Mouse (Mus musculus) hindbrain, embryonic 11.5 days (tissue): ENCODE measurements around the gene Ppt1. TPM values are rescaled to one million over a fixed set of nuclear protein-coding genes. Genes with fewer than 3 reads are reported as not detected.

Experiments
- ATAC-seq: fragments of 200-750 bp; cut with Nextera tagmentation; 2 replicates; pipeline ENCODE4 v1.8.0; 2017; ENCODE audit warnings: mild to moderate bottlenecking, moderate TSS enrichment, moderate library complexity; ENCODE audit not compliant: low FRiP score
- DNase-seq: peaks from one replicate; pipeline ENCODE4 v3.0.0-alpha.2; 2015; ENCODE audit warnings: low spot score
- H3K27ac ChIP-seq: fragments of 300-500 bp; sonication (generic); 2 replicates; pipeline ENCODE4 v1.5.1; 2014; ENCODE audit warnings: mild to moderate bottlenecking, low read depth, low read length
- H3K27me3 ChIP-seq: fragments of 300-500 bp; sonication (generic); 2 replicates; pipeline ENCODE4 v1.6.1; 2014; ENCODE audit warnings: mild to moderate bottlenecking, low read length, moderate library complexity, mixed read lengths; ENCODE audit not compliant: control insufficient read depth, insufficient read depth
- H3K36me3 ChIP-seq: fragments of 300-500 bp; sonication (generic); 2 replicates; pipeline ENCODE4 v1.6.1; 2014; ENCODE audit warnings: mild to moderate bottlenecking, low read length, moderate library complexity, mixed read lengths; ENCODE audit not compliant: control insufficient read depth, insufficient read depth
- H3K4me1 ChIP-seq: fragments of 300-500 bp; sonication (generic); replicated peaks from 2 replicates; pipeline ENCODE4 v1.6.1; 2014; ENCODE audit warnings: low read length, mixed read lengths; ENCODE audit not compliant: control insufficient read depth, insufficient read depth
- H3K4me2 ChIP-seq: fragments of 300-500 bp; sonication (generic); replicated peaks from 2 replicates; pipeline ENCODE4 v1.6.1; 2014; ENCODE audit warnings: mild to moderate bottlenecking, low read depth, low read length
- H3K4me3 ChIP-seq: fragments of 300-500 bp; sonication (generic); 2 replicates; pipeline ENCODE4 v1.5.1; 2014; ENCODE audit warnings: low read depth, low read length
- H3K9ac ChIP-seq: fragments of 300-500 bp; sonication (generic); 2 replicates; pipeline ENCODE4 v1.6.1; 2014; ENCODE audit warnings: low read depth, low read length
- H3K9me3 ChIP-seq: fragments of 300-500 bp; sonication (generic); 2 replicates; pipeline ENCODE4 v1.6.1; 2016; ENCODE audit warnings: low read length; ENCODE audit not compliant: control insufficient read depth
- WGBS: fragments of 180-500 bp; shearing (Covaris S2); extraction: QIAGEN DNeasy Blood & Tissue Kit; methylation state at CpG from one replicate; pipeline ENCODE4 v1.1.7; 2014; 5-methylcytosine and 5-hydroxymethylcytosine counted together
- polyA plus RNA-seq: library from polyadenylated mRNA; unstranded; fragments of >200 nt; fragmentation: Nextera tagmentation; extraction: Ambion mirVana; gene quantifications from 2 replicates; pipeline ENCODE4 v1.2.1, GENCODE M21; 2014

The Ppt1 gene
- polyA plus RNA-seq, 1 experiment from 2014 or later, result 73.1 TPM

- Histone ChIP-seq H3K4me1 (no peaks in the 10 kb centered on the region), H3K9ac (no peak overlapping the region), H3K4me2 (no peak overlapping the region), H3K27me3 (no peaks in the 10 kb centered on the region), H3K4me3 (no peak overlapping the region), H3K36me3 (no peaks in the 10 kb centered on the region), H3K9me3 (no peaks in the 10 kb centered on the region), H3K27ac (no peak overlapping the region)
- WGBS, result 92% methylated on average over 10 of the region's 10 CpGs
- ATAC-seq (no peak), DNase-seq (no peak)
These were observed 69.3 kb downstream of the Ppt1 start for GRCm38 (mm10) chr4:122905359-122905758.

Other genes starting within 250 kb of the Ppt1 start
- gene 9530002B09Rik, start 147.0 kb upstream of the Ppt1 start, polyA plus RNA-seq, result not detected in 2 replicates
- gene Cap1, start 49.8 kb downstream of the Ppt1 start, polyA plus RNA-seq, result 71.5 and 73.4 TPM in 2 replicates
- 25.2 and 27.0 TPM in 2 replicates for gene Mfsd2a, start 124.9 kb downstream of the Ppt1 start, polyA plus RNA-seq
- 76.1 and 92.7 TPM in 2 replicates for gene Mycl, start 159.4 kb downstream of the Ppt1 start, polyA plus RNA-seq
- 24.4 and 26.6 TPM in 2 replicates for gene Trit1, start 180.4 kb downstream of the Ppt1 start, polyA plus RNA-seq